Mouse (Mus musculus) macrophage (primary cell): ENCODE data around the gene Npw. TPM values are rescaled to one million over a fixed set of nuclear protein-coding genes. Genes with fewer than 3 reads are reported as not detected.

Source experiments
- H3K27ac ChIP-seq: fragments of 350-480 bp; formaldehyde crosslinking; 2 replicates; pipeline ENCODE4 v1.9.0; 2021
- H3K36me3 ChIP-seq: fragments of 350-480 bp; formaldehyde crosslinking; 2 replicates; pipeline ENCODE4 v1.9.0; 2021; ENCODE audit errors: inconsistent target
- H3K4me3 ChIP-seq: fragments of 350-480 bp; formaldehyde crosslinking; 2 replicates; pipeline ENCODE4 v1.9.0; 2021; ENCODE audit errors: inconsistent target
- H3K79me2 ChIP-seq: fragments of 350-480 bp; formaldehyde crosslinking; 2 replicates; pipeline ENCODE4 v1.9.0; 2021; ENCODE audit errors: inconsistent target
- WGBS: methylation state at CpG from one replicate; pipeline ENCODE4 v1.1.7; 2026; ENCODE audit warnings: inconsistent platforms; ENCODE audit not compliant: missing documents; 5-methylcytosine and 5-hydroxymethylcytosine counted together
- polyA plus RNA-seq: library from polyadenylated mRNA; stranded (reverse); fragments of 250-400 nt; gene quantifications from 3 replicates; pipeline ENCODE4 v1.2.4, GENCODE M21; 2018; ENCODE audit warnings: inconsistent platforms

Gene Npw
- polyA plus RNA-seq, 1 experiment from 2014 or later, result not detected

GRCm38 (mm10) chr17:24653967-24654710, 4.1 kb downstream of the Npw start:
- Histone ChIP-seq H3K27ac (no peak overlapping the region), H3K36me3 (no peaks in the 10 kb centered on the region), H3K4me3 (no peak overlapping the region), H3K79me2 (no peaks in the 10 kb centered on the region)
- WGBS, result 9% methylated on average over 19 of the region's 19 CpGs

DNA sequence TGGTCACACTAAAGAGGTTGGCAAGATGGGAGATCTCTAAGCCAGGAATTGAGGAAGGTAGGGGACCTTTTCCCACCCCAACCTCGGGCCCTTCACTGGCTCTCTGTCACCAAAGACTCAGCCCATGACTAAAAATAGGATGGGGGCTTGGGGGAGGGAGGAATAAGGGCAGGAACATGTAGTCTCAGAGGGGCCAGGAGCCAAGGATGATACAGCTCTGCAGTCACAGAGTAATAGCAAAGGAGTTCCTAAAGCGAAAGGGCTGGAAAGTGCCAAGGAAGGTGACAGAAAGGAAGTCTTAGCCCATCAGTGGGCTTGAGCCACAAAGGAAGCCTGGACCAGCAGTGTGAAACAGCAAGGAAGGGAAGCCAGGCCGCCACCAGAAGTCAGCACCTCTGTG, 6.4 kb downstream of the Npw start:
- no peaks in the 10 kb centered on the region for H3K36me3 ChIP-seq

GRCm38 (mm10) chr17:24650766-24651165, 7.5 kb downstream of the Npw start:
- Histone ChIP-seq H3K4me3 (no peak overlapping the region), H3K79me2 (no peaks in the 10 kb centered on the region), H3K27ac (no peak overlapping the region), H3K36me3 (no peaks in the 10 kb centered on the region)
- WGBS, result 92% methylated on average over 4 of the region's 4 CpGs

More for the DNA sequence above, 6.4 kb downstream of the Npw start:
- H3K27ac ChIP-seq, result no peak overlapping the region
- 21% methylated on average over 3 of the region's 3 CpGs for WGBS
- no peaks in the 10 kb centered on the region for H3K79me2 ChIP-seq
- no peak overlapping the region for H3K4me3 ChIP-seq

GRCm38 (mm10) chr17:24650070-24650616, 8.1 kb downstream of the Npw start, which contains the start of gene Slc9a3r2:
Gene Slc9a3r2, minus strand, starts transcription at chr17:24650327.
- Histone ChIP-seq H3K4me3 (no peak within 1 kb of the TSS), H3K27ac (no peak within 1 kb of the TSS), H3K36me3 (no peaks in the 10 kb centered on the region), H3K79me2 (no peaks in the 10 kb centered on the region)
- WGBS, result 5% methylated on average over 36 of the region's 41 CpGs

GRCm38 (mm10) chr17:24649581-24650069, 8.6 kb downstream of the Npw start:
- H3K36me3 ChIP-seq, result no peaks in the 10 kb centered on the region
- H3K27ac ChIP-seq, result no peak overlapping the region
- H3K79me2 ChIP-seq, result no peaks in the 10 kb centered on the region
- 3% methylated on average over 35 of the region's 35 CpGs for WGBS
- H3K4me3 ChIP-seq, result no peak overlapping the region

GRCm38 (mm10) chr17:24648731-24649377, 9.4 kb downstream of the Npw start:
- no peak overlapping the region for H3K4me3 ChIP-seq

DNA sequence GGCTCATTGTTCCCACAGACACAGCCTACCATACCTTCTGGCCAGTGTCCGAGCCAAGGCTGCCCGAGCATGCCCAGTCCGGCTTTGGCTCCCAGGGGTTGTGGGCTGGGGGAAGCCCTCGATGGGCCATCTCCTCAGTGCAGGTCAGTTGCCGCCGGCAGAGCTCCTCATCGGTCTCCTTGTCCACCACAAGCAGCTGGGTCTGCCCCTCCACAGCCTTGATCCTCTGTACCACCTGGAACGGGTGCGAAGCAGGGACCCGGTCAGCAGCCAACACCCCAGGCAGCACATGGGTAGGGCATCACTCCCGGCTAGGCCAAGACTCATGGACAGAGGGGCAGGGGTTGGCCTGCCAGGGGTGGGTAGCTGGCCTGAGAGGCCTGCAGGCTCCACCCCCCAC, 10.8 kb downstream of the Npw start:
- H3K27ac ChIP-seq, result no peak overlapping the region
- H3K79me2 ChIP-seq, result no peaks in the 10 kb centered on the region
- no peak overlapping the region for H3K4me3 ChIP-seq
- 89% methylated on average over 11 of the region's 11 CpGs for WGBS
- H3K36me3 ChIP-seq, result no peaks in the 10 kb centered on the region

More at GRCm38 (mm10) chr17:24648731-24649377, 9.4 kb downstream of the Npw start:
- H3K27ac ChIP-seq, result no peak overlapping the region
- no peaks in the 10 kb centered on the region for H3K36me3 ChIP-seq
- 89% methylated on average over 10 of the region's 10 CpGs for WGBS
- no peaks in the 10 kb centered on the region for H3K79me2 ChIP-seq

DNA sequence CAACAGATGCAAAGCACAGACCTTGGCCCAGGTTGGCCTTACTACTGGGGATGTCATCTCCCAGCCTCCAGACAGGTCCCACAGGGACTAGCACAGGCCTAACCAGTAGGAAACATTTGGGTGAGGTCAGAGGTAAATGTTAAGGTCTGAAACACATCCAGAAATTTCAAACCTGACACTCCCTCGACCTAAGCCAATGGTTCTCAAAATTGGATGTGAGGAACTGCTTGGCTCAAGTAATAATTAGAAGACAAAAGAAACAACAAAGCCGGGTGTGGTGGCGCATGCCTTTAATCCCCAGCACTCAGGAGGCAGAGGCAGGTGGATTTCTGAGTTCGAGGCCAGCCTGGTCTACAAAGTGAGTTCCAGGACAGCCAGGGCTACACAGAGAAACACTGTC, 11.9 kb downstream of the Npw start:
- no peak overlapping the region for H3K27ac ChIP-seq

GRCm38 (mm10) chr17:24645916-24646315, 12.3 kb downstream of the Npw start:
- Histone ChIP-seq H3K4me3 (no peak overlapping the region), H3K27ac (no peak overlapping the region), H3K36me3 (no peaks in the 10 kb centered on the region), H3K79me2 (no peaks in the 10 kb centered on the region)
- 96% methylated on average over 3 of the region's 3 CpGs for WGBS

More for the DNA sequence above, 11.9 kb downstream of the Npw start:
- 95% methylated on average over 4 of the region's 4 CpGs for WGBS
- no peaks in the 10 kb centered on the region for H3K79me2 ChIP-seq
- H3K4me3 ChIP-seq, result no peak overlapping the region
- H3K36me3 ChIP-seq, result no peaks in the 10 kb centered on the region

DNA sequence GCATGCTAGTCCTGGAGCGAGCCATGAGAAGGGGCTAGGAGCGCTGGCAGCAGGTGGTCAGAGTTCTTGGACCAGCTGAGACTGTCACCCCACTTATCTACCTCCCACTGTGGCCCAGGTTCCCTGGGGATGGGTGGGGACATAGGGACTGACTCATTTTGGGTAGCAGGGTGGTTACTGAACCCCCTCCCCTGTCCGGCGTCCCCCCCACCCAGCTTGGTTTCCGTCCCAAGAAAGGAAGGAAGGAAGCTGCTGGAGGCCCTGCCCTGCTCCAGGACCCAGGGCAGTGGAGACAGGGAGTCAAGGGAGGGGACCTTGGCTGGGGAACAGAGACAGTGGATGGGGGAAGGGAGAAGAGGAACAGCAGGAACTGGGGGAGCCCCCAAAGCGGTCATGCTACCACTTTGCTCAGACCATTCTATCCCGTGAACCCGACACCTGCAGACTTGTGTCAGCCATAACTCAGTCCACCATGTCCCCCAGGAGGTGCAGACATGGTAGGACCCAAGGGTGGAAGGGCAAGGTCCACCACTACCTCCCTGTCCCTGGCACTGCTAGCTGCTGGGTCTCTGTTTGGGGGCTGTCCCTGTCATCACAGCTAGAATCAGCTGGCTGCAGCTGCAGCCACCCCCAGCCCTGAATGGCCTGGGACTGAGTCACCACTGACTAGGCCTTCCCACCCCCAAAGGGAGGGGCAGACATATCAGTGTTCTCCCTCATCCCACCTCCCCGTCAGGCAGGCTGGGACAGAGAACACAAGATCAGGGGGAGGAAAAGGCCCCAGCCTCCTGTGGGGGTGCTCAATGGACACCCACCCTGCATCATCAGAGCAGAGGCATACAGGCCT, 13.2 kb downstream of the Npw start:
- WGBS, result 73% methylated on average over 8 of the region's 9 CpGs
- Histone ChIP-seq H3K27ac (no peak overlapping the region), H3K4me3 (no peak overlapping the region)

DNA sequence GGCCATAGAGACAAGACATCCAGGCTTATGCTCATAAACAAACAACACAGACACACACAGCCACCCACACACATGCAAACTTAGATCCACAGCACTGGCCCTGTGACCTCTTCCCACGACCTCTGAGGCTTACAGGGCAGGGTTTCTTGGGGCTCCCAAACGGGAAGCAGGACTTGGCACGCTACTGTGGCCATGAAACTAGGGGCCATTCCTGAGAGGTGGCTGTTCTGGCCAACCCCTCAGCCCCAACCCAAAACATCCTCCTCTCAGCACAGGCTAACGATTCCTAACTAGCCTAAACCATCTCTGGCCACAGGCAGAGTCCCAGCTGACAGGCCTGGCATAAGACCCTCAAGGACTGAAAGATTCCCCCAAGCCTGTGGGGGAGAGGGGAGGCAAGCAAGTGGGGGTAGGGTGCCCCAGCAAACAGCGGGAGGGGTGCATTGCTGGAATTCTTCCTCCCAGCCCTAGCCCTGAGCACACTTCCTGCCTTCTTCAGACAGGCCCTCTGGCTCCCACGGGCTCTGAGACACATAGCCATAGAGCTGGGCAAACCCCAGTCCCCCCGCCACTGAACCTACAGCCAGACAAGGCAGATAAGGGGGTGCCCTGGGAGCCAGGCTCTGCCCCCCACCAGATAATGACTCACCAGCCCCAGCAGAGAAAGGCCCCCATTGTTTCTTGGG, 14.1 kb downstream of the Npw start:
- H3K4me3 ChIP-seq, result no peak overlapping the region
- 80% methylated on average over 7 of the region's 7 CpGs for WGBS
- no peak overlapping the region for H3K27ac ChIP-seq
- H3K36me3 ChIP-seq, result no peaks in the 10 kb centered on the region
- no peaks in the 10 kb centered on the region for H3K79me2 ChIP-seq

More for the DNA sequence above, 13.2 kb downstream of the Npw start:
- no peaks in the 10 kb centered on the region for H3K79me2 ChIP-seq
- no peaks in the 10 kb centered on the region for H3K36me3 ChIP-seq

DNA sequence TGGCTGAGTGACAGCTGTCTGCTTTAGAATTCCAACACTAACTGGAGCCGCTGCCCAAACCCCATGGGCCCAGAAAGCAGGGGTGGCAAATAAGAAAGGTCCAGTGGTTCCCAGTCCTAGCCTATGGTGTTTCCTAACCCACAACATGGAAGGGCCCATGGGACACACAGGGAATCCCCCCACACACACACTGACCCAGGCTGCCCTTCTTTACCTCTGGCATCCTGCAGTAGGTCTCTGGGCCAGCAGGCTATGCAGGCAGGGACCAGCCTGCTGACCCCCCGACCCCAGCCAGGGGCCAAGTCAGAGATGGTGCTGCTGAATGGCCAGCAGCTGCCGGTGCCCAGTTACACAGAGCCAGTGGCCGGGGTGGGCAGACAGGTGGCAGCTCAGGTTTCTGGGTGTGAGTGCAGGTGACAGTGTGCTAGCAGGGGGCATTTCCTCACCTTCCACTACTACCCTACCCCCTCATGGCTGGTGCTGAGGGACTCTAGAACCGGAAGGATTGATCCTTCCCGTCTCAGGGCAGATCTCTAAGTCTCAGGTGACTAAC, 15.4 kb downstream of the Npw start:
- Histone ChIP-seq H3K36me3 (no peaks in the 10 kb centered on the region), H3K4me3 (no peak overlapping the region), H3K27ac (no peak overlapping the region), H3K79me2 (no peaks in the 10 kb centered on the region)
- 98% methylated on average over 6 of the region's 6 CpGs for WGBS

- H3K79me2 ChIP-seq, result no peaks in the 10 kb centered on the region
- H3K36me3 ChIP-seq, result no peaks in the 10 kb centered on the region
- no peak overlapping the region for H3K4me3 ChIP-seq
- no peak overlapping the region for H3K27ac ChIP-seq
- 95% methylated on average over 14 of the region's 14 CpGs for WGBS
Measured at GRCm38 (mm10) chr17:24641944-24642343, 16.3 kb downstream of the Npw start.

DNA sequence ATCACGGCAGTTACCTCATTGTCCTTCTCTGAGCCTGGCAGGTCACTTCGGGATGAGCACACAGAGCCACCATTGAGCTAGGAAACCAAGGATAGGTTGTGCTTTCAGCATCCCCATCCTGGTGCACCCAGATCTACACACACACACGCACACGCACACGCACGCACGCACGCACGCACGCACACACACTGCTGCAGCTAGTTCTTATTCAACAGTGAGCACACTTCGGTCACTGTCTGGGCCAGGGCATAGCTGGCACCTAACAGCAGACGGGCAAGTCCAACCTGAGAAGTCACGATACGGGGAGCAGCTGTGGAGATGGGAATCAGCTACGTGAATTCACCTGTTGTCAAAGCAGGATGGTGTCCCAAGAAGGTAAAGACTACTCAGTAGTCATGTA, 17.7 kb downstream of the Npw start:
- H3K4me3 ChIP-seq, result no peak overlapping the region
- no peaks in the 10 kb centered on the region for H3K79me2 ChIP-seq
- no peak overlapping the region for H3K27ac ChIP-seq
- no peaks in the 10 kb centered on the region for H3K36me3 ChIP-seq
- 95% methylated on average over 15 of the region's 15 CpGs for WGBS
